Mouse (Mus musculus) MEL-GATA-1-ER (cell line): ENCODE data around the gene Susd2.

Experiments
- DNase-seq: peaks from one replicate; pipeline ENCODE4 v3.0.0-alpha.2; 2012; ENCODE audit warnings: low read depth; ENCODE audit errors: extremely low read depth

Susd2 gene

DNA sequence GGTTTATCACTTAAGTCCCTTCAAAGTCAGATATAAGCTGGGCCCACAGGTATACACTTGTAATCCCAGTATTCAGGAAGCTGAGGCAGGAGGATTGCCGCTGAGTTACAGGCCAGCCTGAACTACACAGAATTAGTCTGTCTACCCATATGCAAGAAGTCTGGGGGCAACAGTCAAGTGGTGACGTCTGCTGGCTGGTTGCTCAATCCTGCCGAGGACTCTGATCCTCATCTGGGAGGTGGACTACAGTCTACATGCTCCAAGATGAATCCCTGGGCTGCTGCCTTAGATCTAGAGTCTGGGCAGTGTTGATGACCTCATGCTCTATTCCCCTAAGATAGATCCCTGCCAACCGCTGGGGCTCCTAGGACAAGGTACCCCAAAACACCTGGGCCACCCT lies 10.2 kb upstream of the Susd2 start:
- DNase-seq, result no peak

DNA sequence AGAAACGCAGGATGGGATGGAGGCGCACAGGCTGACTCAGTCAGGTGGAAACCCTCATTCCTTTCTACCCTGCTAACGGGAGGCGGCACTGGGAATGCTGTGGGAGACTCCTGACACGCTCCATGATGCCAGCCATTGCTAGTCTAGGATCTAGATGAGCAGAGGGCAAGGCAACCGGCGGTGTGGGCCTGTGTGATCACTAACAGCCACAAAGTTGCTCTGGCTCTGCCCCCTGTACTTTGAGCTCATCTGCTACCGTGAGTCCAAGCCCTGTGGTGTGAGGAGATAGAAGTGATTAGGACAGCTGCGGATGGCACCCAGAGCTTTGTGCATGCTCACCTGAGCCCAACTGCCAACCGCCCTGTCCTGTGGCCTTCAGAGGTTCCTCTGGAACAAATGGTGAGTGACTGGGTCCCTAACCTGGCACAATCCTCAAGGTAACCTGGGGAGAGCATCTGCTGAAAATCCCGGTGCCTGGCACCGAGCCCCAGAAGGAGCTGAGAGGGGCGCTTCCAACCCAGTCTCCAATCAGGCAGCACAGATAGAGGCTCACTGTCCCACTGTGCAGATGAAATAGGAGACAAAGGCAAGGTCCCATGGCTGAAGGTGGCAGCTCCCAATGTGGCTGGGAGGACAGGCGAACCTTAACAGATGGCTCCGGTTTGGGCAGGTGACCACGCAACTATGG lies 7.7 kb upstream of the Susd2 start:
- DNase-seq, result no peak

DNA sequence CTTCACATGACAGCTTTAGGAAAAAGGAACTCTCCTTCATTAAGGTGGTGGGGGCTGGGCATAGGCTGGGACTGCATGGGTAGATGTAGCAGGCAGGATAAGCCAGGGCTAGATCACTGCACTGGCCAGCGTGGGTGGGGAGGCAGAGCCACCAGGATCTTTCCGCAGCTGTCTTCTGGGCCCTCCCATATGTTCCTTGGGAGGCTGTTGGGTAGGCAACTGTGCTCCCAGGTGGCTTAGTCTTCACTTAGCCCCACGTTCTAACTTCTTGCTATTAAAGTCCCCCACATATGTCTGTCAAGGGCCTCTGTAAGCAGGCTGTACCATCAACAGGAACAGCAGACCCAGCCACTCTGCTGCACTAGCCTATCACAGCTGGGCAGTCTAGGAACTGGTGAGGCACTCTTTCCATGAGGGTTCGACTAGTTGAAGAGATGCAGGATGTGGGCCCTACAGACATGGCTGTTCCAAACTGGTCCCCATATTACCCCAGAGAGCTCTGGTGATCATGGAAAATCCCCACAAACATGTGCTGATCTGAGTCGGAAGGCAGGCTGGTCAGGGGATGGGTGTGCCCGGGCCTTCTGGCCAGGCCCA lies 6.6 kb upstream of the Susd2 start:
- no peak for DNase-seq

DNA sequence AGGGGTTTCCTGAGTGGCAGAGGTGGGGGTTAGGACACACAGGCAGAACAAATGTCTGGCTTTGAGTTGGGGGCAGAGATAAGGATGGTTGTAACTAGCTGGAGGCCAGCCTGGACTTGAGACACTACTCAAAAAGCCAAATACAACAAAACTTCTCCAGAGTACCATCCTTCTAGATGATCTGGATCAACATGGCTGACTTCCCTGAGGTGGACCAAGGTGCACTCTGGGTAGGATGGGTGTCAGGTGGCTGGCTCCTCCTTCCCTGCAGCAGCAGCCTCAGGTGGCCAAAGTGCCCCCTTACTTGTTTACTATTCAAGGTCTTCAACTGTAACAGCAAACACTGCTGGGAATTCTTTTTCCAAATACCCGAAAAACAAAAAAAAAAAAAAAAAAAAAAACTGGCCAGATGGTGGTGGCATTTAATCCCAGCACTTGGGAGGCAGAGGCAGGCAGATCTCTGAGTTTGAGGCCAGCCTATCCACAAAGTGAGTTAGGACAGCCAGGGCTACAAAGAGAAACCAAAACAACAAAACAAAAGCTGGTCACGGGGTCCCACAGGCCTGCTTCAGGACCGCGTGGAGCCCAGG lies 5.7 kb upstream of the Susd2 start:
- no peak for DNase-seq

DNA sequence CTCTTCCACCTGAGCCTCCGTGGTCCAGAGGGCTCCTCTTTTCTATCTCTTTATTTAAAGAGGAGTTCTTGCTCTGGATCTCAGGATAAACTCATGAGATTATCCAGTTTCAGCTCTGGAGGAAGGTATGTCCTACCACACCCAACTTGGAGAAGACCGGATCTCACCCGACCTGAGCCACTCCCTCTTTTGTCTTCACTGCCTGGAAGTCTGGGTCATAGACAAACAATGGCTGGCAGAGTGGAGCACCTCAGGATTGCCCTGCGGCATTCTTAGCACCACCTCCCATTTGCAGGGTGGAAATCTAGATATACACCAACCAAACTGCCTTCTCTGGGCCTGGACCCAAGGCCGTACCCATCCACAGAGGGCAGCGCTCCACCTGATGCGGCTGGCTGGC lies 5.2 kb upstream of the Susd2 start:
- no peak for DNase-seq

DNA sequence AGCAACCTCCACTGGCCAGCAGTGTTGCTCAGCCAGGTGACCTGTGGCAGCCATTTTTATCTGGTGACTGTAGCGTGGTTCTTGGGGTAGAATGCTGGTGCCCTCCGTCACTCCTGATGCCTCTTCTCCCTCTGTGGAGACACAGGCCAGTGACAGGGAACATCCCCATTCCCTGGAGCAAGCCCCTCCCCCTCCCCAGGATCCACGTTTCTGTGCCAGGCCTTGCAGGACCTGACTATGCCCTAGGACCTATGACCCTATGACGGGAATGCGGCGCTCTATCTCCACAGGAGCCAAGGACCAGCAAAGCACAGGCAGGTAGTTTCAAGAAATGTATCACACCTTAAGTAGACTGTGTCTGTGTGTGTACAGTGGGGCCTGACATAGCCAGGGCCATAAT lies 4.3 kb upstream of the Susd2 start:
- no peak for DNase-seq

DNA sequence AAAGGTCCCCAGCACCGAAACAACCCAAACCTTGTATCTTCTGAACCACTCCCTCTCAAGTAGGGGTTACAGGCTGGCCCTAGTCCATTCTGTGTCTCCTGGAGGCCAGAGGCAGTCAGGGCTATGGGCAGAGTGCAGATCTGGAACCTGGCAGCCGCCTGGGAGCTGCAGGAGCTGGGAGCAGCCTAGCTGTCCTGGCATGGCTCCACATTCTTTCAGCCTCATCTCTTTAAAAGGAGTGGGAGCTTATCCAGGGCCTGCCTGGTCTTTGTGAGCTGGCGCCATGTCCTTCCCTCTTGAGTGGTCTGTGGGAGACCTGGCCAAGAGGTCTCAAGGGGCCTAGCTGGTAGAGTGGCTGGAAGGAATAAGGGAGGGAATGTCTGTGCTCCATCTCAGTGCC lies 3.6 kb upstream of the Susd2 start:
- no peak for DNase-seq

DNA sequence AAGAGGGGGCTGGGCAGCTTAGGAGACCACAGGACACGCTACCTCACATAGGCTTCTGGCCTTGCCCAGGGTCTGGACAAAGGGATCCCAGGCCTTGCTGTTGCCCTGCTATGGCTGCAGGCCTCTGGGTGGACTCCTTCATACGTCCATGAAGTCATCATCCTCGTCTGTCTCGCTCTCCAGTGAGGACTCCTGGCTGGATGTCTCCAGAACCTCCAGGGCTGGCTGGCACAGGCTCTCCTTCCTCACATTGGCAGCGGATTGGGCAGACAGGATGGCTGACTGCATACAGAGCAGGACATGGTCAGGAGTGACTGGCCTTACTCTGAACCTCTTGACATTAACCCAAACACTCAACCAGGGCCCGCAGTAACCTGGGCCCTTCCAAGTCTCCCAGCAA lies 2.6 kb upstream of the Susd2 start:
- DNase-seq, result no peak

DNA sequence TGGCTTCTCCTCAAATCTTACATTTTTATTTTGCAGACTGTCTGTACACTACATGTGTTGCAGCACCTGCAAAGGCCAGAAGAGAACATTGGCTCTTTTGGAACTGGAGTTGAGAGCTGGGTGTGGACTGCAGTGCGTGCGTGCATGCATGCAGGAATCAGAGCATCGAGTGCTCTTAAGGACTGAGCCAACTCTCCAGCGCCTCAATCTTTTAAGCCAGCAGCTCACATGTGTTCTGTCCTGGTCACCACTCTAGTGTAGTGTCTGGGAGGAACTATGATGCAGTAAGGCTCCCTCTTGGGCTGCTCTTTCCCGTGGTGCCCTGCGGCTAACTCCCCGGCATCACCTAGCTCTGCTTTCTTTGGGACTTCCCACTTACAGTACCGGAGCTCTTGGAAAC lies 1.8 kb upstream of the Susd2 start:
- DNase-seq, result no peak

DNA sequence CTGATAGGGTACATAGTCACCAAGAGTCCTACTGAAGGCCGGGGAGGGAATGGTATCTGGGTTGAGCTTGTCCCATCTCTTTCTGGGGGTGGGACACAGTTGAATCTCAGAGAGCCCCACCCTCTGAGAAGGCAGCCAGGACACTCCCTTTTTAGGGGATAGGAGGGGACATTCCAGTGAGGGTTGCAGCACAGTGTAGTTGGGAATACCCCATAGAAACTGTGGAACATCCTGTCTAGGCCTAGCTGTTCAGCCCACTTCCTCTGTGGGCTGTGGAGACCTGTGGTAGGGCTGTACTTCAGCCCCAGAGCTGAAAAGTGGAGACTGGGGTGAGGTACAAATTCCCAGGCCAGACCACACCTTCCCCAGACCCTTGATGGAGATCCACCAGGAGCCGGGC lies 917 bp downstream of the Susd2 start:
- DNase-seq, result no peak

DNA sequence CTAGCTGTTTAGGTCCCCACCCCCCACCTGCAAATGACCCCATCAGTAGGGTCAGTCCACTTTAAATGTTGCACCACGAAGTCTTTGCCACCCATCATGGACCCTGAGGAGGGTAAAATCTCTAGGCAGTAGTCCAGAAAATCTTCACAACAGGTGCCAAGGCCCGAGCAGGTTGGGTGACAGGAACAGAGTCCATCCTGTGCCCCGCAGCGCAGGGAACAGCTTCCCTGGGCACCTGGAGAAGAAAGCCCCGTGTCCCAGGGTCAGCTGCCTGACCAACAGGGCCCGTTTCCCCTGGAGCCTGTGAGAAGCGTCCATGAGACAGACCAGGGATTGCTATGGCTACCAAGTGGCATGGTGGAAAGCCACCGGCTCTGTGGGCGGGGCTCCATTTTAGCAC lies 1.4 kb downstream of the Susd2 start:
- no peak for DNase-seq

DNA sequence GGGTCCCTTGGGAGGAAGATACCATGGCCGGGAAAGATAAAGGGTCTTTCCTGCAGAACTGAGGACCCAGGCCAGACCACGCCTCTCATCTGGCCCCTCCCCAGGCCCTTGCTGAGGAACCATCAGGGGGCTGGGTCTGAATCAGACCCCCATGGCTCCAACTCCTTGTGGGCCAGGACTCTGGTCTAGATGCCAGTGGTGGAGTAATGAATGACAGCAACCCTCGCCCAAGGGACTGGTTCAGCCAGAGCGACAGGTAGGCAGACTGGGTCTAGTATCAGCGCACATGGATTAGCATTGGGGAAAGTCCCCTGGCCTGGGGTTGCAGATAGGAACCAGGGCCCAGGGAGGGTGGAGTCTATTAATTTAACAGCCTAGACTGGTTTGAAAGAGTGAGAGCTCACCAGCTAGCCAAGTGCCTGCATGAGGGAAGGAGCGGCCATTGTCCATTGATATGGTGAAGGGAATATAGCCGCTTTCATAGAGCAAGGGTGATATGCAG lies 2.0 kb downstream of the Susd2 start:
- DNase-seq, result no peak

DNA sequence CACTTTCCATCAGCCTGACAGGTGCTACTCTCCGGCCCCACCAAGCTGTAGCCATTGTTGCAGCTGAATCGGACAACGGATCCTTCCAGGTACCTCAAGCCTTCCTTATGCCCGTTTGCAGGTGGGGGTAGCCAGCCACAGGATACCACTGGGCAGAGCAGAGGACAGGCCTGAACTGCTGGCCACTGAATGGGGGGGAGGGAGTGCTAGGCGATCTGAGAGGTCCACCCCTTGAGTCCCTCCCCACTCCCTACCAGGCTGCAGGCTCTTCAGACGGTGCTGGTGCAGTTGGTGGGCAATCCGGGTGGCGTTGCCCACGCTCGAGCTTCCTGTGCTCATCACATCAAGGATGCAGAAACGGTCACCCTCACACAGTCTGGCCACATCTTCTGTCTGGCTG lies 6.1 kb downstream of the Susd2 start:
- no peak for DNase-seq

DNA sequence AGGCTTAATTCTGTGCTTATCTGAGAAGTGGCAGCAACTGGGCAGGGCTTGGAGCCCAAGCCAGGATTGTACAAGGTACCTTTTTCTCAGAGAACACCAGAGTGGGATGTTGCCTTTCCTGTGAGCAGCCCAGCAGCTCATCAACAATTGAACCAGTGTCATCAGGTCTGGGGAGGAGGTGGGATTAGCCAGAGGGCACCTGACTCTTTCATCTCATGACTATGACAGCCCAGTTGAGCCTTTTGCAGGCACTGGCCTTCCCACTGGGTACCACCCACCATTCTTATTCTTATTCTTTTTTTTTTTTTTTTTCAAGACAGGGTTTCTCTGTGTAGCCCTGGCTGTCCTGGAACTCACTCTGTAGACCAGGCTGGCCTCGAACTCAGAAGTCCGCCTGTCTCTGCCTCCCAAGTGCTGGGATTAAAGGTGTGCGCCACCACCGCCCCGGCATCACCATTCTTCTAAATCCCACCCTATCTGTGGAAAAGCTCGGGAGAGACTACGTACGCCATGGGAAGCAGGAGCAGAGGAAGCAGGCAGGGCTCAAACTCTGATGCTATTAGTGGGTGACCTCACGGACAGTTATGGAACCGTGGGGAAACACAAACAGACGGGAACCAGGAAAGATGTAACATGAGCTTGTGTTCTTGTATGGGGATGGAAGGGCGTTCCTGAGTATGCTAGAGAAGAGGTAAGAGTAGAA lies 7.6 kb downstream of the Susd2 start:
- no peak for DNase-seq

DNA sequence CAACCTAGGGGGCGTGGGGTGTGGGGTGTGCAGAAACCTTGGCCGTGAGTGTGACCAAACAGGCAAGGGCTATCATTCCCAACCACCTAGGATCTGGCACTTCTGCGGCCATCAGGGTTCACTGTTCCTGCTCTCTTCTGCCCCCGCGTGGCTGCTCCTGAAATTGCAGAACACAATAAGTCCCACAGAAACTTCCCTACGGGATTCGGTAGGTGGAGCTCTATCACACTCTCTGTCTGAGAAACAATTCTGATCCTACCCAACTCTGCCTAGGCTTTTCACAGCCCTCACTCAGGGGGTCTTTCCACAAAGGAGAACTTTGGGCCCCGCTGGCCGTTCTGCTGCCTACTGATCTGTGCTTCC lies 8.1 kb downstream of the Susd2 start:
- peak; percentile 46 for DNase-seq

DNA sequence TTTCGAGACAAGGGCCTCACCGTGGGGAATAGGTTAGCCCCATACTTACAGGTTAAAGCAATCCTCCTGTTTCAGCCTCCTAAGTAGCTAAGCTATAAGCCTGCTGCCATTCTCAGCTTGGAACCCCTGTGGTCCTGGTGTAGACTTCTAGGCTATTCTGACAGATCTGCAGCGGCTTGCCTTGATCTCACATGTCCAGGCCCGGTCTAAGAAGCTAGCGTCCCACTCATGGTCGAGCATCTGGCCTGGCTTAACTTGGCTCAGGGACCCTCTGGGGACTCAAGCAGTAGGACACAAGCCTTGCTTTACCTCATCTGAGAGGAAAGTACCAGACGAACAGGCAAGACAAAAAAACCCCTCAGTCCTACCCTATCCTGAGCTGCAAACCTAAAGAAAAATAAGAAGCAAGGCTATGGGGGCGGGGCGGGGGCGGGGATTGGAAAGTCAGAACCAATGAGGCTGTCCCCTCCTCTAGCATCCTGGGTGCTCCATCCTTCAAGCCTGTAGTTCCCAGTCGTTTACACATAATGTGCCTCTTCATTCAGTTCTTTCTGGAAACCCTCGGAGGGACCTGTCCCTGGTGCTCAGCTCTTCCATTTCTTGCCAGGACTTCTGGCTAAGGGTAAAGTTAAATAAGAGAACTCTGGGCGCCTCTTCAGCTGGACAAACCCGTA lies 8.7 kb downstream of the Susd2 start:
- DNase-seq, result no peak

DNA sequence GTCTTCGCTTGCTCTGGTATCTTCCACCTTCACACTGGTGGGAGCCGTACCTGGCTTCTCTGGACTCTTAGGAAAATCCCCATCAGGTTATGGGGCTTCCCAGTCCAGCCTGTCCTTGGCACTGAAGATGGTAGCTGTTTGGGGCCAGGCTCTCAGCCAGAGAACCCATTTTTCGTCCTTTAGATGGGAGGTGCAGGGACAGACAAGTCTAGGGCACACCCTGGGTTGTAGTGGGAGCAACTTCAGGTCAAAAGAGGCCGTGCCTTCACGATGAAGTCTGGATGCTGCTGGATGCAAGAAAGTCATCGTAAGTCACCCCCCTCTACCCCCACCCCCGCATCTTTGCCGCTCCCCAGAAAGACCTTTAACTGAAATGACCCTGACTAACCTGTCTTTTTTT lies 9.2 kb downstream of the Susd2 start:
- no peak for DNase-seq

DNA sequence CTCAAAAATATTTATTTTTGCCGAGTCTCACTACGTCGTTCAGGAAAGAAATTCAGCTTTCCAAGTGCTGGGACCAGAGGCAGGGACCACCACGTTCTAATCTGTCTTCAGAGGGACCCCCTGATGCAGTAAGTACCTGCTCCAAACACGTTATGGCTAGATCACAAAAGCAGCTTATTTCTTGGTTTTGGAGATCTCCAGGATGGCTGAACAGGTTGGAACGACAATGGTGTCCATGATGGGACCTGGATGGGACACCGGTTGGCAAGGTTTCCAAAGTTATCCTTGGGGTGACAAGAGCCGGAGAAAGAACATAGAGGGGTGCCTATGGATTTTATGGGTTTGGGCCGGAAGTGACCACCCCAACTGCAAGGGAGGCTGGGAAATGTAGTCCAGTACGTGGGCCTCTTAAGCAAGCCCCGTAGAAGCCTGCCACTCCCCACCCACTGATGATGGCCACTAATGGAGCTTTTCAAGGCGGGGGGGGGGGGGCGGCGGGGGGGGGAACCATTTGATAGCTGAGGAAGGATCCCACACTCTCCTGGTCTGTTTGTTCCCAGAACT lies 10.2 kb downstream of the Susd2 start:
- no peak for DNase-seq

DNA sequence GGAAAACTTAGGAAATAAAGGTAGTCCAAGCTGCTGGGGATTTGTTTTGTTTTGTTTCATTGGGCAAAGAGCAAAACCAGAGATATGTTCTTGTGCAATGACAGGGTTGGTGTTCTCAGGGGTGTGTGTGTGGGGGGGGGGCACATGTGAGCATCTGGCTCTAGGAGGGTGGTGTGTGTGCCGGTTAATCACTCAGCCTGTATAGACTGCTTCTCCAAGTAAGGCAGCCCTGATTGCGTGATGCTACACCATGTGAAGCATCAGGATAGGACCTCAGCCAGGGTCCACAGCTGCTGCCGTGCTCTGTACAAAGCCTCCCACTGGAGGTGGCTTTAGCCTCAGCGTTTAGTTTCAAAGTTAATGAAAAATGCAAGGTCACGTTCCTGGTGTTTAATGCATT lies 10.8 kb downstream of the Susd2 start:
- no peak for DNase-seq

DNA sequence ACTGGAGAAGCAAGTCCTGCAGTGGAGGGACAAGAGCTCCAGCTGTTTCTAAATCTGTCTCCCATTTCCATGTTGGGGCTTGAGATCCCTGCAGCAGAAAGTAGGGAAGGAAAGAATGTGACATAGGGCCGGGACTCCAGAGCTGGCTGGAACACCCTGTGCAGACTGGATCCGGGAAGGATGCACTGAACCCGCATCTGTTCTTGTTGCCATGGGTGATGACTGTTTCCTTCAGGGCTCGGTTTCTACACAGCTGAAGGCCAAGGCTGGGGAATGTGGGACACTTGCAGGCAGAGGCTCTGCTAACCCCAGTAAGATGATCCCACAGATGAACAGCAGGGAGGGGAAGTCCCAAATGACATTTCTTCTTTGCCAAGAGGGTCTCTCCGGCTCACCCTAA lies 11.2 kb downstream of the Susd2 start:
- no peak for DNase-seq

DNA sequence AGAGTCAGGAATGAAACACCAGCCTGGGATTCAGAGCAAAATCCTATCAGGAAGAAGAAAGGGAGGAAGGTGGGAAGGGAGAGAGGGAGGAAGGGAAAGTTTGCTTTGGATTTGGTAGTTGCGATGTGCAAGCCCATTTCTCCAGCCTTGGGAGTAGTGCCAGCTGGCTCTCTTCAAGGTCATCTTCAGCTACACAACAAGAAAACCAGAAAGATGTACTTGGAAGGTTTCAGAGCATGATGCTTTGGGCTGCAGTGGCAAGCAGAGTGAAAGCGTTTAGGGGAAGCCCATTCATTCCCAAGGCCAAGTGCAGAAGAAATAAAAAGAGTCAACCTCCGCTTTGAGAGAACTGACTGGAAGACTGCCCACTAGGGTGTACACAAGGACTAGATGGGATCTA lies 16.3 kb downstream of the Susd2 start:
- no peak for DNase-seq

DNA sequence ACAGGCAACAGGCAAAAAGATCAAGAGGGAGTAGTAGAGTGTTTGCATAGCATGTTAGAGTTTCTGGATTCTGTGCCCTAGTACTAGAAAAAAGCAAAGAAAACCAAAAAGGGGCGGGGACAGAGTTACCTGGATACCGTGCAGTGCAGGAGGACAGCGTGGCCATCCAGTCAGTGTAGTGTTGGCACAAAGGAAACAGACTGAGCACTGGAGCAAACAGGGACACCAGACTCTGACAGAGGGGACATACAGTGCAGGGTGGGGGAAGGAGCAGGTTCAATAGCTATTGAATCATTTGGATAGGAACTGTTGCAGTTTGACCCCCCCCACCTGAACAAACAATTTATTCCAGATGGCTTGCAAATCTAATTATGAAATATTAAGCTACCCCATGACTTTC lies 16.8 kb downstream of the Susd2 start:
- no peak for DNase-seq
